Mouse (Mus musculus) lung, postnatal 0 days (tissue): ENCODE measurements at regions not wholly inside any gene's neighbourhood (a gene's known extent, or its start where the extent isn't known, plus 50 kb on each side); places are given as distances from the start of the nearest gene placed in this dataset.

Source experiments
- CTCF ChIP-seq: IDR thresholded peaks from 2 replicates; pipeline ENCODE4 v1.5.1; 2016; ENCODE audit warnings: antibody characterized with exemption, mild to moderate bottlenecking
- EP300 ChIP-seq: IDR thresholded peaks from 2 replicates; pipeline ENCODE4 v1.6.1; 2016; ENCODE audit warnings: antibody characterized with exemption, mild to moderate bottlenecking, control low read depth

- TF ChIP-seq CTCF (no peak), EP300 (no peak)
Measured at GRCm38 (mm10) chr3:148066701-148067100, 923.7 kb downstream of the Adgrl2 start.
